Mouse (Mus musculus) A20 (cell line): ENCODE measurements around the gene Tlnrd1.
"Not testable (repeated sequence)": the region's sequence is repeated elsewhere in the genome, so short reads cannot be mapped to it uniquely, and the experiment has no call there.

Experiments used
- DNase-seq: peaks from one replicate; pipeline ENCODE4 v3.0.0-alpha.2; 2011; ENCODE audit warnings: low read depth, low spot score

Tlnrd1 gene

DNA sequence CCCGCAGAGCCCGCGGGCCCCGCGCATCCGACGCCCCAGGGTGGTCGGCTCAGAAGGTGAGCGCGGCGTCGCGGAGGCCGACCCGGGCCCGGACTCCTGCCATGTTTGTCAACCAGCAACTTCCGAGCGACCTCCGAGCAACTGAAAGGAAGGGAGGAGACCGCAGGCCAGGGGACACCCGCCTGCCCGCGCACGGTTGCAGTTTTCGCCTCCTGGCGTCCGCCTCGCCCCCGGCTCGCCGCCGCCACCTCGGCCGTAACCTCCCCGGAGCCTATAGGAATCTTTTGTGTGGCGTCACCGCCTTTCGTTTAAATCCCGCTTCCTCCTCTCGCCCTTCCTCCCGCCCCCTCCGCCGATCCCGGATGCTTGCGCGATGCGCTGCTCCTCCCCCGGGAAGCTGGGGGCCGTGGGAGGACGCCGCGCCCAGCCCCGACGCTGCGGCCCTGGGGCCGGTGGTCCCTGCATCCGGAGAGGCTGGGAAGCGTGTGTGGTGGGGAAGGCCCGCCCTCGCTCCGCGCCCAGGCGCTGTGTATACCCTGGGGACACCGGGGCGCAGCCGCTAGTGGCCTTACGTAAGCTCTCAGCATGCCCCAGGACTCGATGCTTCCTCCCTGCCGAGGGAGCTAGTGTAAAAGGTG, at the start of gene Tlnrd1, which contains the start of gene Mesd:
Gene Tlnrd1, minus strand, starts transcription at position 285 of the 638 bp plus-strand sequence.
Gene Mesd, plus strand, starts transcription at position 446 of the 638 bp plus-strand sequence.
- DNase-seq = peak; percentile 93

DNA sequence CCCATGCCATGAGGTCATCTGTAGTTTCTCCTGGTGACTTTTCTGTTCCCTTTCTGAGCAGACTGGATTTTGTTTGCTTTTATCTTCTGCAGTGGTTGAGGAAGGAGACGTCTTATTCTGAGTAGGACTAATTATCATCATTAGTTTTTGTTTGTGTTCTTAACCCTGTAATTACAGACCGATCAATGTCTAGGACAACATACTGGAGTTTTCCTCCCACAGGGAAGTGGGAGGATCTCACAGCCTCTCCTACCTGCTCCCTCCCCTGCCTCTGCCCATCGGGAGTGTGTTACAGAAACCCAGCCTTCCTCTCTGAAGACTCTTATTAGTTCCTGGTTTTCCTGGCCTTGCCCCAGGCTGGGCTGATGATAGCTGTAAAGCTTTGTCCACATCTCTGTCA, 37.5 kb upstream of the Tlnrd1 start:
- no peak for DNase-seq

DNA sequence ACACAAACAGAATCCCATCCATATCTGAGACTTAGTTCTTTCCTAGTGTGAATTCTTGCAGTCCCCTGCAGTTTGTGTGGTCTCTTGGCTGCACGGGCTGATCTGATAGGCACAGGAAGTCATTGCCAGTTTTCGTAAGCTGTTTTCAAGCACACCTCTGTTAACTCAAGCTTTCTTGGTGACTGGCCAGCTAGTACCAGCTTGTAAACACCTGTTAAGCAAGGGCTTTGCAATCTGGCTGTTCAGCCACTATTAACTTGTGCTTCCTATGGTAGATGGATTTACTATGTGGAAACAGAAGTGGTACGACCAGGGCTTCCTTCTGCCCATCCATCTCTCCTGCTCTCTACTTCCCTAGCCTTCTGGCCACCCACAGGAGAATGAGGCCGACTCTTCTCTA, 36.1 kb upstream of the Tlnrd1 start:
- DNase-seq = no peak

DNA sequence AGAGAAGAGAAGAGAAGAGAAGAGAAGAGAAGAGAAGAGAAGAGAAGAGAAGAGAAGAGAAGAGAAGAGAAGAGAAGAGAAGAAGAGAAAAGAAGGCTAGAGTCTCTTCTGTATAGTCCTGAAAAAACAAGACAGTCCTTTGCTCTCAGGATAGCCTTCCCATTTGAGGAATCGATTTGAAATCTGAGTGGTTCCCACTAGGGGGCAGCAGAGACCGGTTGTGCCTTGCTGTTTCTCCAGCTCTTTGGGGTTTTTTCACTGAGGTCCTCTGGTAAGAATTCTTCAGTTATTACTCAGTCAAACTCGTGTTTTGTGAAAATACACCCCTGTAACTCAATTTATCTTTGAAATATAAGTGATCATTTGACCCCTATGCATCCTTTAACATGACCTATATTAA, 30.5 kb upstream of the Tlnrd1 start:
- DNase-seq = peak; percentile 66

DNA sequence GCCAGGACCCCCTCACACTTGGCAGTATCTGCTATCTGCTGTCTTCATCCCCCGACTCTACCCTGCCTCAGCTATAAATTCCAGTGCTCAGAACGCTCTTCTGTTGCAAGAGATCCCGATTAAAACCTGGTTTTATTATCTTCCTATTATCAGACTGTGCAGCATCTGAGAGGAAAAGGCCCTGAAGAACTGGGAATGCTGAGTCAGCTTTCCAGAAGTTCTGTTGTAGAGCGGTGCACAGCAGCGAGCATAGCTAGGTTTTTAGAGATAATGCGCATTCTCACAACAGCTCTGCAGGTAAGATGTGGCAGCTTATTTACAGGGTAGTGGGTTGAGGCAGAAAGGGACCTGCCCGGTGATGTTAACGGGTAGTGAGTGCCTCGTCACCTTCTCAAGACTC, 29.9 kb upstream of the Tlnrd1 start:
- no peak for DNase-seq

DNA sequence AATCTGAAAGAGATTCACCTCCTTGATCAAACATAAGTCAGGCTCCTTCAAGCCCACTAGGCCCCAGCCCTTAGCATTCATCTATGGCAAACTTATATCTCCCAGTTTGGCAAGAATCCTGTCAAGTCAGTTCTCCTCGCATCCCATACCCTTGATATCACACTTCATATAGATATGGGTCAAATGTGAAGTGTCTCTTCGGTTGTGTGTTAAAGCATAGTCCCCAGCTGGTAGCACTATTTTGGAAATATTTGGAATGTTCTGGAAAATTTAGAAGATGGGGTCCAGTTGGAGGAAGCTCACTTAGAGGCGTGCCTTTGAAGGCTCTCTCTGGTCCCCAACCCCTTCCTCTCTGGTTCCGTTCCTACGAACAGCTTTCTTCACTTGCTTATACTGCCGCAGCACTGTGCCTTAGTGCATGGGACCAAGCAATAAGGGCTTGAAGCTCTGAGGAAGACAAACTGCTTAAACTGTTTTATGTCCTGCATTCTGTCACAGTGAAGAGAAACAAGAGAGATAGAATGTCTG, 29.4 kb upstream of the Tlnrd1 start:
- no peak for DNase-seq

DNA sequence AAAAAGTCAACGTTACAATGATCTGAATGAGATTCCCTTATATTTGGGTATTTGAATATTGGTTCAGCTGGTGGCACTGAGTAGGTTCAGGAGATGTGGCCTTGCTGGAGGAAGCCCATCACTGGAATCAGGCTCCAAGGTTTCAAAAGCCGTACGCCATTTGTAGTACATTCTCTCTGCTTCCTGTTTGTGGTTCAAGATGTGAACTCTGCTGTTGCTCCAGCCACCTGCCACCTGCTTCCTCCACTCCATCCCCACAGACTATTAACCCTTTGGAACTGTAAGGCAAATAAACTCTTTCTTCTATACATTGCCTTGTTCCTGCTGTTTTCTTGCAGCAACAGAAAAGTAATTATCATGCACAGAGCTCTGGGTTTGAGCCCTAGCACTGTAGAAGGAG, 27.8 kb upstream of the Tlnrd1 start:
- DNase-seq = peak; percentile 46

DNA sequence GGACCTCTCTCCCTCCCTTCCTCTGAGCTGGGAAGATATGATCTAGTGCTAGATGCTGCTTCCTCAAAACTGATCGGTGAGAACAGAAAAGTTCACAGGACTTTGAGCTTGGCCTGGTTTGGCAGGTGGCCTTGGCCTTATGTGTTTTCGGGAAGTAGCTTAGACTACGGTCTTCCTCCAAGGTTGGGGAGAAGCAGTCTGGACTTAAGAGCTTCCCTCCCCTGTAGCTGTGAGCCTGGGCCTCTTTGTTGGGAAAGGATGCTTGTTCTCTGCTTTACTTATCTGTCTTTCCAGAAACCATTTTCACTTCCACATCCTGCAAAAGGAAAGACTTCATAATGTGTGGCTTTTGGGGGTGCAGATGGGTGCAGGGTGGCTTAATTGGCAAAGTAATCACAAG, 20.7 kb upstream of the Tlnrd1 start:
- no peak for DNase-seq

DNA sequence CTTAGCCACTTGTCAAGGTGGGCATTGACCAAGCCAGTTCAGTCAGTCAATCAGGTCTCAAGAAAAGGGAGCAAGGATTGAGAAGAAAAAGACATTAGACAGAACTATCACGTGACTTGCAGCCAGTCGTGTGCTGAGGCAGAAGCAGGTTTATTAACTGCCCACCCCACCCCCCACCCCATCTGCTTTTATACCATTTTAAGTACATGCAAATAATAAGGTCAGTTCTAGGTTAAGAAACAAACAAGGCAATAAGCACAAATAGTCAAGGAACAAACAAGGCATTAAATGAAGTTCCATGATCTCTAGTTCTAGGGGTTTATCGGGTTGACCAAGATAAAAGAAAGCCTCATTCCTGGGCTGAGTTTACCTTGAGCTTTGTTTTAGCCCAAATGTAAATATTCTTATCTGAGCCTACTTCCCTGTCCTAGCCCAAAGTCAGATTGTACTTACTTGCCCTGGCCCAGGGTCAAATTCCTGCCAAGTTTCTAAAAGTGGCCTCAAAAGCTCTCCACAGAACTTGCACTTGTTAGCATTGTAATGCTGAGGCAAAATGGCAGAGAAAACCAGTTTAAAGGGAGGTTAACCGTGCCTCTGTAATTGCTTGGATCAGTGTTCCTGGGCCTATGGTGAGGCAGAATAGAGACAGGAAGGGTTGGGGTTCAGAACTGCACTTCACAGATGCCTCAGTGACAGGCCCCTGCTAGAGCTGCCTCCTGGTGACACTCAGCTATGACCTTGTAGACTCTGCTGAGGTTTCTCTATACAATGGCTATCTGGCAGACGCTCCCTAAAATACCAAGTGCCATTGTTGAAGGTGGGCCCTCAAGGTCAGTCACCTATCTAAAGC, 18.4 kb upstream of the Tlnrd1 start:
- DNase-seq = peak; percentile 12

DNA sequence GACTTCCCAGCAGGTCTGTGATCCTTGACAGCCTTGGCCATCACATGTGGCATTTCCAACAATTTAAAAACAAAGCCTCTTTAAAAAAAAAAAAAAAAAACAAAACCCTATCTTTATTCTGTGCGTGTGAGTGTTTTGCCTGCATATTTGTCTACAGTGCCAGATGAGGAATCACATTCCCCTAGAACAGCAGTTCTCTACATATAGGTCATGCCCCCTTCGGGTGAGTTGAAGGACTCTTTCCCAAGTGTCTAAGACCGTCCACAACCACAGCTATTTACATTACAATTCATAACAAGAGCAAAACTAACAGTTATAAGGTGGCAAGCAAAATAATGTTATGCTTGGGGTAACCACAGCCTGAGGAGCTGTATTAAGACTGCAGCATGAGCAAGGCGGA, 17.3 kb upstream of the Tlnrd1 start:
- DNase-seq = no peak

DNA sequence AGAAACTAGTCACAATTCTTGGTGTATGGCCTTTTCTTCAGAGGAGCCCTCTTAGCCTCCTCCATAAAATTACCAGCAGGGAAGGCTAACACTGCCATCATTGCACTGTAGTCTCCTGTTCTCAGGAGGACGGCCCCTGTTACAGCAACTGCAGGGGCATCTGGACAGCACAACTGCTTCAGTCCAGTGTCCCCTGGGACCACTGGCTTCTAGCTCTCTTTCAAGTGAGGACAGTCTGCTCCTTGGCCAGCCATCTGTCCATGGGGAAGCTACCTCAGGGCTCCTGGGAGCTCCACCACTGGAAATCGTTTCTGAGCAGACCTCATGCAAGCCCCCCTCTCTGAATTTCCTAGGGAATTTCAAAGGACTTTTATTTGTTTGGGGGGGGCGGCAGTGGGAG, 16.4 kb upstream of the Tlnrd1 start:
- no peak for DNase-seq

DNA sequence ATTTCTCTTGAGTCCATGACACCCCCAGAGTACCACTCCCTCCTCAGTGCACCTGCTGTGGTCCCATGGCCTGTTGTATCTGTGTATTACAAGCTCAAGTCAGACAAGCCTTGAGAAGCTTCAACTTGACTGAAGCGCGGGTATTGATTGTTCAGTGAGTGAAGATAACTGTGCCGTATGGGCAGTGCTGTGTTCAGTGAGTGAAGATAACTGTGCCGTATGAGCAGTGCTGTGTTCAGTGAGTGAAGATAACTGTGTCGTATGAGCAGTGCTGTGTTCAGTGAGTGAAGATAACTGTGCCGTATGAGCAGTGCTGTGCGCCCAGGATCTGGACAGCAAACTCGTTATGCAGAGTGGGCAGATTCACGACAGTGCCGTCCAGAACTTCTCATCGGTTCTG, 14.2 kb upstream of the Tlnrd1 start:
- no peak for DNase-seq

DNA sequence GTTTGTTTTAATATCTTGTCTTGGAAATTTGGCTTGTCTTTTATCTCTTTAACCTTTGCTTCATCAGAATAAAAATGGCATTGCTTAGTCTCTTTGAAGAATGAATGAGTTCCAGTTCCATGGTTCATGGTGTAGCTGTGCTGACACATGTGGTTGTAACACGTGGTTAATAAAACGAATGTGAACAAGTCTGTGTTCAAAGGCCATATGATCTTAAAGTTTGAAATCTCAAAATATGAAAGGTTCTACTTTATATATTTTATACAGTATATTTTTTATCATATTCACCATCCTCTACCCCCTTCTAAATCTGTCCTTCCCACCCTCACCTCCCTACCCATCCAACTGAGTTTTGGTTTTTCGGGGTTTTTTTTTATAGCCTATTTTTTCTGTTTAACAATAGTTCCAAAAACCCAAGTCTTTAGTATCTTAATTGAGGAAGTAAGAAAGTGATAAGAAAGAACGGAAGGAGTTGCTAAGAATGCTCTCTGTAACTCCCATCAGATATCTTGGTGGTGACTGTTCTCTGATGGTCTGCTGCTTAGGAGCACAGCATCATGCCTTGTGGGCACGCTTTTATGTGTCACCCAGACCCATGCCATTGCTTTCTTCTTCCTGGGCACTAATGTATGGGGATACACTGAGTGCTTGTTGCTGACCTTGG, 12.1 kb upstream of the Tlnrd1 start:
- no peak for DNase-seq

DNA sequence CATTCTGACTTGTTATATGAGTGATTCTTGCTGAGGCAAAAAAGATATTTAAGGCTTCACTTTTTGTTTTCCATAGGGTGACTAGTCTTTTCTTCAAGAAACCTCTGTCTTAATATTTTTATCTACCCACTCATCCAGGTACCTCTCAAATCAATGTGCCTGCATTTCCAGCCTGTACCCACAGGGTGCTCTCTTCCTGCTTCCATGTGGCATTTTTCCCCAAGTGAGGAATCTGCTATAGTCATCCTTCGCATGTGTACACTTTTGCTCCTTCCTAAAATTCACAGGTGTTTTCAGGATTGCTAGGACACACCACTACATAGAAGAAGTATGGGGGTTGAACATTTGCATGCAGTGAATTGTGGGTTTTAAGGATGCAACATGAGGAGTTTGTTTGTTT, 10.2 kb upstream of the Tlnrd1 start:
- no peak for DNase-seq

DNA sequence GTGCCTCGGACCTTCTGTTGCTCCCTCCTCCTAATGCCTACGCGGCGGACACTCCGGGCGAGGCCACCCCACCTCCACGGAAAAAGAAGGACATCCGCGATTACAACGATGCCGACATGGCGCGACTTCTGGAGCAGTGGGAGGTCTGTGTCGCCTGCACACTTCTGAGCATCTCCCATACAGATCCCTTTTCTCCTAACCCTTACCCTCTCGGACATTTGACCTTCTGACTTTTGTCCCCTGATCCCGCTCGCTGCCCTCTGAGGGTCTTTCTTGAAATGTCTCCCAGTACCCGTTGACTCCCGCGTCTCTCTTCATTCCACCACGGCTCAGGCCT, 8.2 kb upstream of the Tlnrd1 start:
- DNase-seq = no peak

DNA sequence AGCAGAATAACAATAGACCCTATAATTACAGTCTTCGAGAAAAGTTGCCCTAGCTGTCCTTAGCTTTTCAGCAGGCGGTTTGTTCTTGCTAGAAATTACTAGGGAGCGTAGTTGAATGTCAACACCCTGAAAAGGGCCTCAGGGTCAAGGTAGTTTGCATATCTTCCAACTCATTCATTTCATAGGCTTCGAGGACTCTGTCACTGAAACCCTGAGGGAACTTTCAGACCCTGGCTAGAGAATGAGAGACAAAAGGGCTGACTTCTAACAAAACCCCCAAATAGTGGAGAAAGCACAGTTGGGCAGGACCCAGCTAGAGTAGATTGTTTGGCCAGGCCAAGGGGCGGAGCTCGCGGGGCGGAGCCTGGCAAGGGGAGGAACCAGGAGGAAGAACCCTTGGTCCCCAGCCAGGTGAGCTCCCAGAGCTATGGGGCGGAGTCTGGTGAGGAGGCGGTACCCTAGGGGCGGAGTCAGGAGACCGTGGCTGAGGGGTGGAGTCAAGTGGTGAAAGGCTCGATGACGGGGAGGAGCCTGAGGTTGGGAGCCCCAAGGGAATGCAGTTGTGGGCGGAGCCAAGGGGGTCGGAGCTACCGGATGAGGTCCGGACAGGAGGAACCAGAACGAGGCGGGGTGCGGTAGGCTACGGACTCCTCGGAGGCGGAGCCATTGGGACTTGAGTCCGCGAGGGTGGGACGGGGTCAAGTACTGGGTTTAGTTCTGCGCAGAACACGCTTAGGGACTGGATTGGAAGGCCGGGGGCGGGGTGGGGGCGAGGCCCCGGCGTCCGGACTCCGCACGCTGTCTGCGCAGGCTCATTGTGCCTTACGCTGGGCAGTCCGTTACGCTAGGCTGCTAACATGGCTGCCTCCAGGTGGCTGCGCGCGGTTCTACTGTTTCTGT, 7.6 kb upstream of the Tlnrd1 start:
- peak; percentile 100 for DNase-seq

DNA sequence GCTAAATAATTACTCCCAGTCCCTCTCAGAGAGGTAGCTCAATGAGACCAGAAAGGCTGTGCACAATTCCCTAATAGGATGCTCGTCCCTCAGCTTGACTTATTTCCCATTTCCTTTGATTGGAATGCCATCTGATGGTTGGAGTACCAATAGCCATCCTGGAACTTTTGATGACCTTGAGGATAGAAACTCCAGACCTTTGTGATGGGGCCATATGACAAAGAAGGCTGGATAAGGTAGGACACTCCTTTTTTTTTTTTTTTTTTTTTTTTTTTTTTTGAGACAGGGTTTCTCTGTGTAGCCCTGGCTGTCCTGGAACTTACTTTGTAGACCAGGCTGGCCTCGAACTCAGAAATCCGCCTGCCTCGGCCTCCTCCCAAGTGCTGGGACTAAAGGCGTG, 5.8 kb upstream of the Tlnrd1 start:
- not testable (repeated sequence) for DNase-seq

DNA sequence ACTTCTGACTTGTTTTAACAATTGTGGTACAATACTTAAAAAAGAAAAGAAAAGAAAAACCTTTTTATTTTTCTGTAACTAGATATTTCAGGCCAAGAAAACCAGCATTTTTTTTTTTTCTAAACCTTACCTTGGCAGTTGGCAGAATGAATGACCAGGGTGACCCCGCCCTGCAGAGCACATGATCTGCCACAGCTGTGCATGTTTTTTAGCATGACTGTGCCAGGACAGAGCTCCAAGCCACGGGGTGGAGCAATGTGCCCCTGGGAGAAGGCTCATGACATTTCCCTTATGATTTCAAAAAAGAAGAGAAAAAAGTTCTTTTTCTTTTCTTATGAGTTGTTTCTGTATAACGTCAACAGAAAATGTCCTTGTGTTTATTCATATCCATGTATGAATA, 5.3 kb upstream of the Tlnrd1 start:
- DNase-seq = no peak

DNA sequence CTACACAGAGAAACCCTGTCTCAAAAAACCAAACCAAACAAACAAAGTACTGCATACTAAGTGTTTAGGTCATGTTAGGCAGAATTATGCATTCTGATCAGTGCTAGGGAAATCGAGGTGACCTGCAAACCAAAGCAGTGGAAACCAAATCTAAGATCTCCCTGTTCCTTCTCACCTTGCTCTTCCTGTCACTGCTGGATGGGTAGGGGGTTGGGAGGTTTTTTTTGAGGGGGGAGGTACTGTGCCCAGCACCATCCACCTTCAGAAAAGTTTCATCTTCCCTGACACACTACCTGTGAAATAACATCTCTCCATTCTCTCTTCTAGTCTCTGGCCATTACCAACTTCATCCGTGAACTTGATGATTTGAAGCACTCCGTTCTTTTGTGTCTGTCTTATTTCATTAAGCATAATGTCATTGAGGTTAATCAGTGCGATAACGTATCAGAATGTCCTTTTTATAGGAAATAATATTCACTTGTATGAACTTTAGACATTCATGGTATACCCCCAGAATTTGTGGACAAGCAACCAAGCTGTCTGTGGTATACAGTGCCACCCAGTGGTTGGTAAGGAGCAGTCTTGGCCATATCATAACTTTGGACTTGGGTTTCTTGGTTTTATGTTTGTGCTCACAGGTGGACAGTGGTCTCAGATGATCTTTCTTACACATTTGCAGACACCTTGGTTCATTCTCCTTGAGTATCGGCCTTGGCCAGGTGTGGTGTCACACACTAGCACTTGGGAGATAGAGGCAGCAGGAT, 2.4 kb upstream of the Tlnrd1 start:
- DNase-seq = peak; percentile 65

DNA sequence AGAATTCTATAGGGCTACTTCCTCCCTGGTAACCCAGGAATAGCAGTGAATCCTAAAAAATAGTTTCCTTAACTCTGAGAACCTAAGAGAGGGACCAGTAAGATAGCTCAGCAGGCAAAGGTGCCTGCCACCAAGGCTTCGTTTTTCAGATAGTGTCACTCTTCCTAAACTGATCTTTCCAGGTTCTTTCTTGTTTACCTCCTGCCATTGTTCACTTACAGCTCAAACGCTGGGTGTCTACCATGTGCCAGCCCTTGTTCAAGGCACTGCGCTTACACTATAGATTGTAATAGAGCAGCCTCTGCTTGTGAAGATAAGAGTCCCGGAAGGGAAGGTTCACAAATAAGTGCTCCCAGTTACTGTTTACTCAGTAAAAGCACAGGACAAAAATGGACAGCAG, 1.7 kb upstream of the Tlnrd1 start:
- no peak for DNase-seq
